ENCODE assay signal across 16 mouse cellular contexts in the genomic region with DNA sequence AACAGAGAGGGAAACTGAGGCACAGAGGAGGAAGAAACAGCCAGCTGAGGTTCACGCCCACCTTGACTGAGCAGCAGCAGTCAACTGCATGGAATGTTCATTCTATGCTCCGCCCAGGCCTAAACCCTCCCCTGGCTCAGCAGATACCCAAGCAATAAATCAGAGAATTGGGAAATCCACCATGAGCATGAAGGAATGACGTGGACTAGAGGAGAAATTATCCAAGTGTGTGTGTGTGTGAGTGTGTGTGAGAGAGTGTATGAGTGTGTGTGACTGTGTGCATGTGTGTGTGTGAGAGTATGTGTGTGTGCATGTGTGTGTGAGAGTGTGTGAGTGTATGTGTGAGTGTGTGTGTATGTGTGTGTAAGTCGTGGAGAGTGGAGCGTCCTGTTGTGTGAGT. TPM values are rescaled to one million over a fixed set of nuclear protein-coding genes. Genes with fewer than 3 reads are reported as not detected.
A peak's percentile ranks its signal among the peaks of the same experiment; 100 is the strongest.
DNase-seq lines count a peak whose midpoint lies in the region; ATAC-seq and TF ChIP-seq lines count a peak whose summit lies in the region.
"Had no signal": no experiment of that assay in that cellular context is flagged by ENCODE, and none has a peak within 500 bp of the region (broad histone marks: within the 10 kb centered on the region; RNA-seq: fewer than 3 reads in every experiment).

No protein-coding gene starts in this region.

- H3K36me3 ChIP-seq in kidney, postnatal 0 days (ENCODE audit: insufficient read depth, low read length): no peaks in the 10 kb centered on the region
- H3K36me3 ChIP-seq in intestine, embryonic 15.5 days: no peaks in the 10 kb centered on the region; the same call in 1 of the 2 replicates
- H3K36me3 ChIP-seq in myocyte (ENCODE audit: control insufficient read depth, insufficient read depth): no peaks in the 10 kb centered on the region
- H3K36me3 ChIP-seq: embryonic facial prominence, embryonic 15.5 days had no signal

- no peak overlapping the region for H3ac ChIP-seq in myocyte (ENCODE audit: control insufficient read depth, insufficient read length)

- peaks cover 12% of the 10 kb centered on the region for H3K79me2 ChIP-seq in myocyte (ENCODE audit: control insufficient read depth, insufficient read depth)

- no peak overlapping the region for H3K4me2 ChIP-seq in kidney, postnatal 0 days (ENCODE audit: low read length)
- no peak overlapping the region for H3K4me2 ChIP-seq in intestine, embryonic 15.5 days (replicated peaks)
- H3K4me2 ChIP-seq in myocyte (ENCODE audit: low read depth): peak overlapping the region; percentile 92
- H3K4me2 ChIP-seq: heart, embryonic 11.5 days; hindbrain, embryonic 14.5 days had no signal

- H3K27me3 ChIP-seq in kidney, postnatal 0 days (ENCODE audit: insufficient read depth, low read length): no peaks in the 10 kb centered on the region; the same call in 1 of the 2 replicates
- 0 out of 2 replicates have a peak, but pooled peaks cover 3% of the 10 kb centered on the region for H3K27me3 ChIP-seq in intestine, embryonic 15.5 days (replicated peaks)
- H3K27me3 ChIP-seq in myocyte (ENCODE audit: control insufficient read depth, insufficient read depth, insufficient read length): no peaks in the 10 kb centered on the region

- TF ChIP-seq POLR2A in myocyte (IDR thresholded peaks at IDR 0.05; ENCODE audit: insufficient read length, low read depth): no peak

- WGBS in kidney, postnatal 0 days: 75% methylated on average over 5 of the region's 5 CpGs
- 54% methylated on average over 5 of the region's 5 CpGs for WGBS in intestine, embryonic 15.5 days

- H3K4me1 ChIP-seq in kidney, postnatal 0 days (replicated peaks; ENCODE audit: insufficient read depth, low read length): peaks cover 29% of the 10 kb centered on the region
- peaks cover 54% of the 10 kb centered on the region for H3K4me1 ChIP-seq in intestine, embryonic 15.5 days (replicated peaks)

- no peaks in the 10 kb centered on the region for H3K9me3 ChIP-seq in kidney, postnatal 0 days (replicated peaks; ENCODE audit: low read length)
- H3K9me3 ChIP-seq in intestine, embryonic 15.5 days: no peaks in the 10 kb centered on the region
- H3K9me3 ChIP-seq: embryonic facial prominence, embryonic 15.5 days had no signal

- no peak for TF ChIP-seq CTCF in kidney, postnatal 0 days (IDR thresholded peaks at IDR 0.05; ENCODE audit: low read depth)

- no peak overlapping the region for H3K9ac ChIP-seq in kidney, postnatal 0 days (ENCODE audit: low read depth, low read length)
- H3K9ac ChIP-seq in intestine, embryonic 15.5 days: no peak overlapping the region
- H3K9ac ChIP-seq: embryonic facial prominence, embryonic 15.5 days; hindbrain, embryonic 14.5 days had no signal

- ATAC-seq in kidney, postnatal 0 days (replicated peaks; ENCODE audit: low FRiP score, low read depth): no peak
- ATAC-seq in intestine, embryonic 15.5 days: peak; percentile 24; the same call in 1 of the 2 replicates
- no peak for ATAC-seq in megakaryocyte-erythroid progenitor cell, adult 5-6 weeks (replicated peaks; ENCODE audit: low FRiP score, low TSS enrichment, poor library complexity, severe bottlenecking)

- no peak overlapping the region for H3K4me3 ChIP-seq in kidney, postnatal 0 days (replicated peaks; ENCODE audit: low read depth, low read length)
- no peak overlapping the region for H3K4me3 ChIP-seq in intestine, embryonic 15.5 days (replicated peaks)
- H3K4me3 ChIP-seq in myocyte: no peak overlapping the region
- H3K4me3 ChIP-seq: left cerebral cortex, adult 2 months had no signal

- H3K27ac ChIP-seq in kidney, postnatal 0 days: no peak overlapping the region
- 0 out of 2 replicates have a peak overlapping the region, but pooled peaks have one; percentile 56 for H3K27ac ChIP-seq in intestine, embryonic 15.5 days
- H3K27ac ChIP-seq: hindbrain, embryonic 14.5 days; left cerebral cortex, adult 2 months had no signal

- peak; percentile 39 for DNase-seq in kidney, postnatal 0 days (ENCODE audit: low spot score)
- DNase-seq in kidney, adult 9 months: no peak
- DNase-seq in NIH3T3 (ENCODE audit: low read depth): peak; percentile 95
- DNase-seq in frontal cortex, postnatal 10 days (ENCODE audit: low spot score in 2 of 2): no peak
- no peak for DNase-seq in layer of hippocampus, postnatal 10 days (ENCODE audit: low spot score in 2 of 2)
- DNase-seq: cerebellum, adult 9-11 months; kidney, postnatal 25 days; right cerebral cortex, adult 18-20 months had no signal

TF ChIP-seq in myocyte, 11 proteins besides CTCF, POLR2A, EP300 and RAD21:
- TF ChIP-seq POLR2AphosphoS2 (IDR thresholded peaks at IDR 0.05; ENCODE audit: insufficient read length, low read depth) (peak; percentile 62), USF1 (IDR thresholded peaks at IDR 0.05; ENCODE audit: low read depth) (no peak), CEBPB (IDR thresholded peaks at IDR 0.05; ENCODE audit: insufficient read depth, poor library complexity, severe bottlenecking) (peak; percentile 89), MAX (IDR thresholded peaks at IDR 0.05; ENCODE audit: low read depth) (no peak), MYOD1 (IDR thresholded peaks at IDR 0.05; ENCODE audit: control insufficient read depth in 1 of 3, insufficient read length in 2 of 3, low read depth in 2 of 3) (peak in 1 of 3 experiments; percentile 20), MYOG (IDR thresholded peaks at IDR 0.05; ENCODE audit: control insufficient read depth in 1 of 3, insufficient read depth in 1 of 3, insufficient read length in 2 of 3, low read depth in 2 of 3) (peak in 1 of 3 experiments; percentile 40), TCF3 (IDR thresholded peaks at IDR 0.05; ENCODE audit: insufficient read length, low read depth) (no peak), E2F4 (IDR thresholded peaks at IDR 0.05; ENCODE audit: insufficient read depth) (no peak)

RNA-seq across cellular contexts. Expression of gene Bcl3, which starts 4.1 kb away (rescaled TPM):
- 3.5 and 3.8 TPM in 2 replicates for polyA plus RNA-seq in kidney, postnatal 0 days (2015; fragmentation: Nextera tagmentation; extraction: Ambion mirVana)
- 13.3 and 13.9 TPM in 2 replicates for polyA plus RNA-seq in intestine, embryonic 15.5 days (2015; fragmentation: Nextera tagmentation; extraction: Ambion mirVana)
- polyA plus RNA-seq in myocyte (2012; fragmentation: generic; extraction: Trizol): 19.2 TPM
- 3.3 TPM in 1 of 2 replicates, not detected in the other for total RNA-seq in megakaryocyte-erythroid progenitor cell, adult 5-6 weeks (2014; fragmentation: Nextera tagmentation)
- 0.34 TPM in 1 of 2 replicates, not detected in the other for total RNA-seq in megakaryocyte-erythroid progenitor cell, adult 5-6 weeks (2017)
- total RNA-seq in layer of hippocampus, postnatal 10 days (2021): under 1 TPM; 0.85 to 0.87 TPM

RNA-seq across cellular contexts. Expression of gene Cblc, which starts 21.8 kb away (rescaled TPM):
- 14.6 and 16.9 TPM in 2 replicates for polyA plus RNA-seq in kidney, postnatal 0 days (2015; fragmentation: Nextera tagmentation; extraction: Ambion mirVana)
- 24.5 and 26.4 TPM in 2 replicates for polyA plus RNA-seq in intestine, embryonic 15.5 days (2015; fragmentation: Nextera tagmentation; extraction: Ambion mirVana)
- polyA plus RNA-seq in myocyte (2012; fragmentation: generic; extraction: Trizol): 0.90 TPM
- not detected in 2 replicates for total RNA-seq in megakaryocyte-erythroid progenitor cell, adult 5-6 weeks (2014; fragmentation: Nextera tagmentation)
- not detected in 2 replicates for total RNA-seq in megakaryocyte-erythroid progenitor cell, adult 5-6 weeks (2017)
- total RNA-seq in layer of hippocampus, postnatal 10 days (2021): not detected
- total RNA-seq: left cerebral cortex, adult 2 months had no signal
- polyA plus RNA-seq: activated CD4-positive, CD25-positive, alpha-beta regulatory T cell, adult 4 months; hindbrain, embryonic 14.5 days had no signal

RNA-seq across cellular contexts. Expression of gene Gm19345, which starts 33.4 kb away (rescaled TPM):
- not detected in 2 replicates for polyA plus RNA-seq in kidney, postnatal 0 days (2015; fragmentation: Nextera tagmentation; extraction: Ambion mirVana)
- 0.14 and 0.16 TPM in 2 replicates for polyA plus RNA-seq in intestine, embryonic 15.5 days (2015; fragmentation: Nextera tagmentation; extraction: Ambion mirVana)
- polyA plus RNA-seq in myocyte (2012; fragmentation: generic; extraction: Trizol): 0.05 TPM
- not detected in 2 replicates for total RNA-seq in megakaryocyte-erythroid progenitor cell, adult 5-6 weeks (2014; fragmentation: Nextera tagmentation)
- not detected in 2 replicates for total RNA-seq in megakaryocyte-erythroid progenitor cell, adult 5-6 weeks (2017)
- total RNA-seq in layer of hippocampus, postnatal 10 days (2021): 1 to 10 TPM; 5.1 to 5.4 TPM
- polyA plus RNA-seq: activated CD4-positive, CD25-positive, alpha-beta regulatory T cell, adult 4 months; heart, embryonic 11.5 days had no signal

RNA-seq across cellular contexts. Expression of gene Ceacam16, which starts 42.7 kb away (rescaled TPM):
- polyA plus RNA-seq in kidney, postnatal 0 days (2015; fragmentation: Nextera tagmentation; extraction: Ambion mirVana): not detected in 2 replicates
- polyA plus RNA-seq in intestine, embryonic 15.5 days (2015; fragmentation: Nextera tagmentation; extraction: Ambion mirVana): not detected in 2 replicates
- 0.02 TPM for polyA plus RNA-seq in myocyte (2012; fragmentation: generic; extraction: Trizol)
- not detected in 2 replicates for total RNA-seq in megakaryocyte-erythroid progenitor cell, adult 5-6 weeks (2014; fragmentation: Nextera tagmentation)
- total RNA-seq in megakaryocyte-erythroid progenitor cell, adult 5-6 weeks (2017): not detected in 2 replicates
- total RNA-seq in layer of hippocampus, postnatal 10 days (2021): not detected
- total RNA-seq: left cerebral cortex, adult 2 months had no signal
- polyA plus RNA-seq: embryonic facial prominence, embryonic 15.5 days; heart, embryonic 11.5 days had no signal

RNA-seq across cellular contexts. Expression of gene Bcam, which starts 47.6 kb away (rescaled TPM):
- polyA plus RNA-seq in kidney, postnatal 0 days (2015; fragmentation: Nextera tagmentation; extraction: Ambion mirVana): 378 and 394 TPM in 2 replicates
- polyA plus RNA-seq in intestine, embryonic 15.5 days (2015; fragmentation: Nextera tagmentation; extraction: Ambion mirVana): 76.9 and 79.4 TPM in 2 replicates
- polyA plus RNA-seq in myocyte (2012; fragmentation: generic; extraction: Trizol): 29.3 TPM
- total RNA-seq in megakaryocyte-erythroid progenitor cell, adult 5-6 weeks (2014; fragmentation: Nextera tagmentation): 5.3 TPM in 1 of 2 replicates, not detected in the other
- total RNA-seq in megakaryocyte-erythroid progenitor cell, adult 5-6 weeks (2017): 0.08 TPM in 1 of 2 replicates, not detected in the other
- total RNA-seq in layer of hippocampus, postnatal 10 days (2021): 10 to 100 TPM in 1 of 2 experiments, 1 to 10 TPM in 1; 7.2 to 10.6 TPM

Comparison
In these comparisons a context has a peak if more than half of its experiments do, and no peak if none do; other contexts are left out.
1. DNase-seq: peak in kidney, postnatal 0 days (single experiment) and NIH3T3 (single experiment); none in kidney, adult 9 months (single experiment), frontal cortex, postnatal 10 days (0 of 2) and layer of hippocampus, postnatal 10 days (0 of 2).